Mouse (Mus musculus) urinary bladder, postnatal 10 days (tissue): ENCODE measurements around the gene Akt3.

Experiments
- DNase-seq: peaks from one replicate; pipeline ENCODE4 v3.0.0; 2022; ENCODE audit warnings: low spot score

Gene Akt3

DNA sequence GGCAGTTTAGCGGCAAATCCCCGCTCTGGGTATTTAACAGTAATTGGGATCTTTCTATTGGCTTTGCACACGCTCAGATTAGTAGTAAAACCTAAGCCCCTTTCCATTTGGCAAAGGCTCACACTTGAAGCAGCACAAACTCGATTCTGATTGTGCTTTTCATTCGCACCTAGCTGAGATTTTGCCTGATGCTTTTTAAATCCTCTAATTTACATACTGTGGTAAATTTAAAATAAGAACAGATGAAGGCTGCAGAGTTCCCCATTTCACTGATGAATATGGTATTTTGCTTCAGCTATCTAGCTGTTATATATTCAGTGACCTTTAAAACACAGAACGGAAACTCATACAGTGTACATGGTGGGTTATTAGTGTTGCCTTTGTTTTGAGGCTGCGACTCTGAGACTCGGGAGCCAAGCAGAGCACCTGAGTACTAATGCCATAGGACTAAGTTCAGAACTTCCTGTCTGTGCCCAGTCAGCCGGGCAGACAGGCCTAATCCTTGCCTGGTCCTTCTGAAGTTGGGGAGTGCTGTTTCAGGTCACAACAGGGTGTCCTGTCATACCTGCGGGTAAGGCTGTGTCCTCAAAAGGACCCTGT, 277.1 kb downstream of the Akt3 start:
- no peak for DNase-seq

GRCm38 (mm10) chr1:176980140-176980539, 277.9 kb downstream of the Akt3 start:
- no peak for DNase-seq

DNA sequence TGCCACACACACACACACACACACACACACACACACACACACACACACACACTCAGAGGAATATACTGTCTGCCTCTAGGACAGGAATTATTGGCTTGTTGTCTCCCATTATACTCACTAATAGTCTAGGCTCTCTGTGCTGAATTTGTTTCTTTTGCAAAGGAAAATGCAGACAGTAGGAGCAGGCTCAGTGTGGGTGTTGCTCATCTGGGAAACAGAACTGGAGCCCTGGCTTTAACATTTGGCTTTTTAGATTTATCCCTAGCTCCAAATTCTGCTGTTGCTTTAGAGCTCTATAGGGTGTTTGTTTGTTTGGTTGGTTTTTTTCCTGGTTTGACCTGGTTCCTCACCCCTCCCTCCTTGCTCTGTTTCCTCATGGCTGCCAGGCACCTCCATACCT, 278.8 kb downstream of the Akt3 start:
- DNase-seq, result no peak

GRCm38 (mm10) chr1:176973356-176974088, 284.5 kb downstream of the Akt3 start:
- DNase-seq, result no peak

DNA sequence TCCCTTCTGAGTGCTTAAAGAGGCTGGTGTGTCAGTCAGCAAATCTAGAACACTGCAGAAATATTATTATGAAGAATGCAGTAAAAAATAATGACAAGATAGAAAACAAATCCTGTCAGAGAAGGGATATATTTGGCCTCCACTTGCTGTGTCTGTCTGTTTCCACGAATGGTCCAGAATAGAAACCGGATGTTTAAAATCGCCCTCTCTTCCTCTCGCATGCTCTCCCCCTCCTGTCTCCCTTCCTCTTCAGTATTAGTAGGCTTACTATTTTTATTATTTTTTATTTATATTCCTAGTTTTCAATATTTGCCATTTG, 286.6 kb downstream of the Akt3 start:
- DNase-seq, result no peak

- DNase-seq, result no peak
These were observed 287.1 kb downstream of the Akt3 start for GRCm38 (mm10) chr1:176970635-176971478.
